Mouse (Mus musculus) MN1 (cell line): ENCODE results near the gene Eme2.
"Not testable (repeated sequence)": the region's sequence is repeated elsewhere in the genome, so short reads cannot be mapped to it uniquely, and the experiment has no call there.

Experiments
- DNase-seq: peaks from one replicate; pipeline ENCODE4 v3.0.0-alpha.2; 2016; ENCODE audit warnings: low spot score

The Eme2 gene

DNA sequence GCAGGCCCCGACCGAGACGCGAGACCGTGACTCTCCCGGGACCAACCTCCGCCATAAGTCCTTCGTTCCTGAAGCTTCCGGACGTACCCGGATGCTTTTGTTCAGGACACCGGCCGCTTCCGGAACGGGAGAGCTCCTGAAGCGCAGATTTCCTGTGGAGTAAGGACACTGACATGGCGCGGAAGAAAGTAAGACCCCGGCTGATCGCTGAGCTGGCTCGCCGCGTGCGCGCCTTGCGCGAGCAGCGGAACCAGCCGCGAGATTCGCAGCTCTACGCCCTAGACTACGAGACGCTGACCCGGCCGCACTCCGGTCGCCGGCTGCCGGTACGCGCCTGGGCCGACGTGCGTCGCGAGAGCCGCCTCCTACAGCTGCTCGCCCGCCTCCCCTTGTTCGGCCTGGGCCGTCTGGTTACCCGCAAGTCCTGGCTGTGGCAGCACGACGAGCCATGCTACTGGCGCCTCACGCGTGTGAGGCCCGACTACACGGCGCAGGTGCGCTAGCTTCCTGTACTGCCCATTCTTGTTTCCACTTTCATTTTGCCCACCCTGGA lies at the start of gene Eme2, which contains the start of gene Mrps34:
Eme2 (minus strand) TSS at position 93 of the 553 bp plus-strand sequence.
Mrps34 (plus strand) TSS at position 122 of the 553 bp plus-strand sequence.
- DNase-seq, result peak; percentile 93

DNA sequence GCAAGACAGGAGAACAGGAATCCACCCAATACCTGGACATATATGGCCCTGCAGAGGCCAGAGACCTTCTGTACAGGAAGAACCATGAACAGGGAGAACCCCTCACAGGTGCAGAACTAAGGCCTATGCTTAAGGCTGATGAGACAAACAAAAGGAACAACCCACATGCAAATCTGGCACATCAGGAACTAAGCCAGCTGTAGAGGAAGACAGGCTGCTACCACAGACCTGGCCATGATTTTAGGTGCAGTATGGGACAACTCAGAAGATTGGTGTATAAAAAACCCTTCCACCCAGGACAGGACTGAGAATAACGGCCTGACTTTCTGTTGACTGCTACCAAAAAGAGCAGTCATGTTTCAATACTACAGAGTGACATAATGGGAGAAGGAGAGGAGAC lies 48.7 kb upstream of the Eme2 start:
- DNase-seq, result not testable (repeated sequence)

DNA sequence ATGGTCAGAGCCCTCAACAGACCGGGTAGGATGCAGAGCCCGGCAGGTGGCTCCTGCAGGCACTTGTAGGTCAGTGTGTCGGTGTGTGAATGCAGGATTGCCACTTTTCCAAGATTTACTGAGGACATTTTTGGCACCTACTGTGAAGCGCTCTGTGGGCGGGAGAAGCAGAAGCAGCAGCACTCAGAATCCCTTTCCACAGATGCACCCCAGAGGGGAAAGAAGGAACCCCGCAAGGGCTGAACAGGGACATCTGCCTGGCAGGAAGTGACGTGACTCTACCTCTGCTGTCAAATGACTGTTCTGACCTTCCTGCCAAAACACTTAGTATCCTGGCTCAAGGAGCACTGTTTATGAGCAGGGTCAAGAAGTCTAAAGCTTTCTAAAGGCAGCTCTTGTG lies 48.1 kb upstream of the Eme2 start:
- DNase-seq, result no peak

DNA sequence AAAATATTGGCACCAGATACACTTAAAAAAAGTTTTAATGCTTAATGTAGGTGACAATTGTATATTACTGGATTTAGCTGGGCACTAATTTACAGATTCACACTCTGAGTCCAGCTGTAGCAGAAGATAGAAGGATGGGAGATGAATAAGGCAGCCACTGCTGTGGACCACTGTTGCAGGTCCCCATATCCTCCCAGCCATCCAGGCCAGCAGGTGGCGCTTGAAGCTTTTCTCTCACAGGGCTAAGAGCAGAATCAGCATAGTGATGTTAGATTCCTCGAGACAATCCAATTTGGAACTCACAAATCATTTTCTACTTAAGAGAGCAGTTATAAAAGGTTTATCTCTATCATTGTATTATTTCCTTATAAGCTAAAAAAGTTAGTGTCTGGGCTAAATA lies 47.6 kb upstream of the Eme2 start:
- peak; percentile 25 for DNase-seq

DNA sequence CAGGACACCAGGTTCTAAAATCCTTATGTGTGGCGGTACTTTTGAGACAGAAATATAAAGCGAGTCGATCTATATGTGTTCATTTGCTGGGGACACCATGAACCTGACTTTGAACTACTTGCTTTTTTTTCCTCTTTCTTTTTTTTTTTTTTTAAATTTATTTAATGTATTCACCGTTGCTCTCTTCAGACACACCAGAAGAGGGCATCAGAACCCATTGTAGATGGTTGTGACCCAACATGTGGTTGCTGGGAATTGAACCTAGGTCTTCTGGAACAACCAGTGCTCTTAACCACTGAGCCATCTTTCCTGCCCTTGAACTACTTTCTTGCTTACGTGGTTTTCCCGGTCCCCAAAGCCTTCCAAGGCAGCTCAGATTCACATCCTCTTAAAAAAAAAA lies 42.4 kb upstream of the Eme2 start:
- DNase-seq, result no peak

DNA sequence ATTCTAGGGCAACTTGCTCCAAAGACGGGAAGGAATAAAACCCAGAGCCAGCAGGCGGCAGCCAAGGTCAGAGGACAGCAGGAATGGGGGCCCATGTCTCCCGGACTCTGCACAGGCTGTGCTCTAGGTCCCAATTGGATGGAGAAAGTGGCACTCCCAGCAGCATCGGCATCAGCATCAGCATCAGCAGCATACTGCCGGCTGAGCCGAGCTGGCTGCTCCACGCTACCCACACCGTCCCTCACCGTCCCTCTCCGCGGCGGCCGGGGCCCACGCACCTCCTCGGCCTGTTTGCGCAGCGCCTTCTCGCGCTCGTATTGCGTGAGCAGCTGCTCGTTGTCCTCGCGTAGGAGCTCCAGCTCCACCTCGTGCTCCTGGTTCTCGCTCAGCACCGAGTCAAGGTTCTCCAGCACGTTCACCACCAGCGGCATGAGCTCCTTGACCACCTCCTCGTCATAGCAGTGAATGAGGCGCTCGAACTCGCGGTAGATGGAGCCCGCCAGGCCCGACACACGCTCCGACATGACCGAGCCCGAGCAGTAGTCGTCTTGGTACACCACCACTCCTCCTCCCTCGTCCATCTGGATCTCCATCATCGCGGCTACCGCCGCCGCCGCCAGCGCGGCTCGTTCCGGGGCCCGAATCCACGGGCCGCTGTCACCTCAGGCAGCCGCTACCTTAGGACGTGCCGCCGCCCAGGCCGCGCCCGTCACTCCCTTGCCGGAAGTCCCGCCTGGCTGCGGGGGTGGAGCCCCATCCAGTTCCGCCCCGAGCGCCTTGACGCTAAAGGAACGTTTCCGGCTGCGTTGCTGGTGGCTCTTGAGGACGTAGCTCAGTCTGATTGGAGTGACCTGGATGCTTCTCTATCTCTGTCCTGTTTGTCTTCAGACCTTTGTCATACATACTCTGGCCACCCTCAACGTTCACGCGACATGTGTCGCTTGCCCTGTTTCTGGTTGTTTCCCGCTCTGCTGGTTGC lies 41.7 kb upstream of the Eme2 start, which contains the start of gene Mapk8ip3:
Mapk8ip3 (minus strand) TSS at position 719 of the 979 bp plus-strand sequence.
- DNase-seq, result peak; percentile 96

DNA sequence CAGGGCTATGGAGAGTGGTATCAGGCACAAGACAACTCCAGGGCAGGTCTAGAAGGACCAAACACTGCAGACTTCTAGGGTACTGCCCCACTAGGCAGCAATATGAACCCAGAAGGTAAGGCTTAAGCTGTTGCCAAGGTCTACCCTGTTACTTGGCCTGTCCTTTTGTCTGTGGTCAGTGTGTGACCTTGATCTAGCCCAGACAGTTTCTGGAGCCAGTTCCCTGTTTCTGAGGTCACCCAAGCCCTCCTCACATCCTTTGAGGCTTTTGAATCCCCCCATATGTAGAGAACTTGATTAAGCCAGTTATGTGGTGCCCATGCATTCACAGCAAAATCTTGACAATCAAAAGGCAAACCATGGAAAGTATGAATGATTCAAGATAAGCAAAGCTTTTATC lies 40.8 kb upstream of the Eme2 start:
- no peak for DNase-seq

DNA sequence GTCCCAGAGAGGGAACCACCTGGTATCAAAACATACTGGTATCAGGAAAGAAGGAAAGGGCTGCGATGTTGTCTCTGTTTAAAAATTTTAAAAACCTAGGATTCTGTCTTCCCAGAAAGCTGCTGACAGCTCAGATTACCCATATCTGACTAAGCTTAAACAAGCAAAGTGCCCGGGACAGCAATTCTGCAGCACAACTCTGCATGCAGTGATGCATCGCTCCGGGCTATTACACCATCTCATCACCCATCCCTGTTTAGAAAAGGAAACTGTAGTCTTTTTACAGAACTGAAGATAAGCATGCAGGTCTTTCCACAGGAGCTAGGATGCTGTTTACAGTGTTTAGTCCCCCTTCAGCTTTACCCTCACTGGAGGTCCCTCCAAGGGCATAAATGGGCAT lies 40.0 kb upstream of the Eme2 start:
- DNase-seq, result peak; percentile 29

DNA sequence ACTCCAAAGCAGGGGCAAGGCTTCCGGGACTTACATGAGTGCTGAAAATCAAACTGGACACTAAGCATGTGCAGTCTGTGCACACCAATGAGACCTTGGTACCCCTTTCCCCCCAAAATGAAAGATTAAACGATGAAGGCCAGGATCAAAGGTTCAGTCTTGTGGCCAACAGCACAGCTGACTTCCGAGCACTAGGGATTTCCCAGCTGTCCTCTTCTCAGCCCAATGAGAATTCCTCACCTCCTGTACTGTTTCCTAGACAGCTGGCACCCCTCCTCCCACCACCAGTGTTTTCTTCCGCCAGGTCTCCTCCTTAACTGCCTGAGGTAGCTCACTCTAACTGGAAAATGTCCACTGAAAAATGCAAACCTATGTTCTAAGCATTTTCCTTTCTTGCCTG lies 38.3 kb upstream of the Eme2 start:
- no peak for DNase-seq

DNA sequence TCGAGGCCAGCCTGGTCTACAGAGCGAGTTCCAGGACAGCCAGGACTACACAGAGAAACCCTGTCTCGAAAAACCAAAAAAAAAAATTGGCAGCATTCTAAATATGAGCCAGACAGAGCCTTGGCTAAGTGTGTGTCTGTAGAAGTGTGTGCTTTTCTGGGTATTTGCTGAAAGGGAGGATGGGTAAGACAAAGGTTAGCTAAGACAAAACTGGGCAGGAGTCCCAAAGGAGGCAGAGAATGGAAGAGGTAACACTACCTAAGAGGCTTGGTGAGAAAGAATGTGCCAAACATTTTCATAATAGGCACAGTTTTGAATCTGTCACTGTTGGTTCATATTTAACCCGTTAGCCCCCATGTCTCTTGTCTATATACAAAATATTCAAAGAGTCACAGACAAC lies 37.5 kb upstream of the Eme2 start:
- no peak for DNase-seq

DNA sequence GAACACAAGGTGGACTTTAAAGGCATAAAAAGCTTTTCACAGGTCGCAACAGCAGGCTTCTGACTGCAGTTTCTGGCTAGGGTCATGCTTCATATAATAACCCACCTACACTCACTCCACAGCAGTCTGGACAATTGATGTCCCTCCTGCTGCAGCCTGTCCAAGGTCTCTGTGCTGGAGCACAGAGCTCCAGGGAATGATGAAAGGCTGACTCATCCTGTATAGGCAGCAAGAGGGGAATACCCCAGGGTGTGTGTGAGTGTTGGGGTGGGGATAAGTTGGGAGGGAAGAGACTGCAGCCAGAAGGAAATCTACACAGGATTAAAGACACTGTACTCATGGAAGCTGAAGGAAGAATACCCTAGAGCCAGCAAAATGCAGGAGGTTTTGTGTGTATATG lies 34.6 kb upstream of the Eme2 start:
- DNase-seq, result peak; percentile 68

DNA sequence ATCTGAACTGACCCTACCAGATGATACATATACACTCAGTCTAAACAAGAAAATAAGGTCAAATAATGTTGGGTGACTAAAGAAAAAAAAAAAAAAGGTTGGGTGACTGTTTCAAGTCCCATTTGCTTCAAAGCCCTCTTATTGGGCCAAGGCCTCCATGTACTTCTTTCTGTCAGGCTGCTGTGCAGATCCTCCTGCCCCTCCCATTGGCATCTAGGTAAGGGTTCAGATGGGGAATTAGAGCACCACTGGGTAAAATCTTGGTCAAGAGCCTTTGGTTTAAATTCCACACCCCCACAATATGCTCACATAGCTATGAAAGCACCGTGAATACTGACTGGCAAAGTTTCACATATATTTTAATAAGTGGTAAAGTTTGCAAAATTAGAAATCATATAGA lies 28.4 kb upstream of the Eme2 start:
- DNase-seq, result no peak

DNA sequence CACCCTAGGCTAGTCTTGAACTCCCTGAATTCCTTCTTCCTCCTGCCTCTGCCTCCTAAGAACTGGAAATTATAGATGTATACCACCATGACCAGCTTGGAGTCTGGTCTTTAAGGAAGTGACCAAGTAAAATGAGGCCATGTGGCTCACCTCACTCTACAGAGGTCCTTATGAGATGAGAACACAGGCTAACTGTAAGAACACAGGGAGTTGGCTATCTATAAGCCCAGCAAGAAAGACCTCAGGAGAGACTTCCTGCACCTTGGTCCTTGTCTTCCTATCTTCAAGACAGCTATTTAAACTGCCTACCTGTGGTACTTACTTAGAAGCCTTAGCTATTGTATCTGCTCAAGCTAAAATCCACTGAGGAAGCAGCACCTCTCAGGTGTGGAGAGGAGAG lies 19.1 kb upstream of the Eme2 start:
- no peak for DNase-seq

DNA sequence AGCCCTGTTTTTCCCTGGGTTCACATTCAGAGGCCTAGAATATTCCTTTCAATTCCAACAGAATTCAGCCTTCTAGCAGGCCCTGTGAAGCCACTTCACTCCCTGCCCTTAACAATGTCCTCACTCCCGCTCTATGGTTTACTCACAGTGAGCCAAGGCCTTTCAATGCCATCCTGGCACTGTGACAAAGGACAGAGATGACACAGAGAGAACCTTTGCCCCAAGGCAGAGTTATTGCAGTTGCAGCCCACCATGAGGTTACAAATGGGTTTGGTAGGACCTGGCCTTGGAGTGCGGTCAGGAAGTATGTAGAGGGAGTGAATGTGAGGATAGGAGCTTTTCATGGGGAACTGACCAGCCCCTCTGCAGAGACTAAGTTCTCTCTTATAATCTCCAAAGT lies 12.7 kb upstream of the Eme2 start:
- DNase-seq, result no peak

DNA sequence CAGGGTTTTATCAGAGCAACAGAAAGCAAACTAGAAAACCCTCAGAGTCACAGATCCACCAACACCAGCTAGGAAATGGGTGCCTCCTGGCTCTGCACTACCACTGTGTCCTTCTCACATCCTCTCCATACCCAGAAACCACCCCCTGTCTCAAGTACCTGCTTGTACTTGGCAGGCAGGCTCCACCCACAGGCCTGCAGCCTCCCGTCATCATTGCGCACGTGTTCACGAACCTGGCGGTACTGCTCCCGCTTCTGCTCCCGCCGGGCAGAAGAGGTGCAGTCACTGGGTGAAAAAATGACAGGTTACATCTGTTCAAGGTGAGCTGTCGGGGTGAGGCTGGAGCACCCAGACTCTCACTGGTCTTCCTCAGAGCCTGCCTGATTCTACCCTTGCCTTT lies 8.9 kb upstream of the Eme2 start:
- DNase-seq, result no peak

DNA sequence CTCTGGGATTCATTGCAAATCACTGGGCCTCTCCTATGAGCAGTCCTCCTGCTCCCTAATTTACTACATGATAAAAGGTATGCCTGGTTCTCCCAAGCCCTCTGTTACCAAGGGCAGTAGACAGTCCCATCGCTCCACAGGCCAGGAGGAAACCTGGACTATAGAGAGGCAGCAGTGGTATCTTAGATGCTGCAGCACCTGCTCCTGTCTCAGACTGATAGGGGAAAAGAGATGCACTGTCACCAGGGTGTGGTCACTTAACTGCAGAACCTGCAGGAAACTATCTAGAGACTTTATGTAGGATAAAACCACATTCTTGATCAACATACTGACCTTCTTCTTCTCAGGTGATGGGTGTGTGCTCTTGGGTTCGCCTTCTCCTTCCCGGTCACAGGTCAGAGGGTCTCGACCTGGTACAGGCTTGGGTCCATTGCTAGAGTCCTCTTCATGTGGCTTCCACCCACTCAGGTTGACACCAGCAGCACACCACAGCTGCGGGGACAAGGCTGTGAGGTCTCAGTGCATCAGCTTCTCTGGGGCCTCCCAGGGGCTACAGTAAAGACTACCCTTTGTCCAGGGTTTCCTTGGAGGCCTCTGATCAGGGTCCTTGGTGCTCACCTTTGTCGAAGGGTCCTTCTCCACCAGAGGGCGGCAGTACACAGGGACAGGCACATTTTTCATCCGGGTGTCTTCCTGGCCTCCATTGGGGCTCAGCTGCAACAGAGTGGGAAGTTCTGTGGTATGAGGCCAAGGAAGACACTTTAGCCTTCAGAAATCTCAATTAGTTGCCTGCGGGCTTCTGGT lies 8.0 kb upstream of the Eme2 start:
- peak; percentile 44 for DNase-seq

DNA sequence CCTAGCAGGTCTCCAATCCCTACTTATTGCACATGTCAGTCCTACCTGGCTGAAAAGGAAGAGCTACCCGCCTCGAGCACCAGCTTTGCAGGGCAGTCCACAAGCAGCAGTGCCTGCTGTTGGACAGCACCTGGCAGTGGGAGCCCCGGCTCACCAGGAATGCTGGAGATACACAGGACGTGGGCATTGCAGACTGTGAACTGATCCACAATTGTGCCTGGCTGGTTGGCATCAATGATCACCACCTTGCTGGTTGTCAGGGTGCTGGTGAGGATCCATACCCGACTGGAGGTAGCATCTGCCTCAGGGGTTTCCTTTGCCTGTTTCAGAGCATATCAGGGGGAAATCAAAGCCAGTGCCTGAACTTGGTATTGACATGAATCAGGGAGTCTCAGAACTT lies 7.2 kb upstream of the Eme2 start:
- no peak for DNase-seq

DNA sequence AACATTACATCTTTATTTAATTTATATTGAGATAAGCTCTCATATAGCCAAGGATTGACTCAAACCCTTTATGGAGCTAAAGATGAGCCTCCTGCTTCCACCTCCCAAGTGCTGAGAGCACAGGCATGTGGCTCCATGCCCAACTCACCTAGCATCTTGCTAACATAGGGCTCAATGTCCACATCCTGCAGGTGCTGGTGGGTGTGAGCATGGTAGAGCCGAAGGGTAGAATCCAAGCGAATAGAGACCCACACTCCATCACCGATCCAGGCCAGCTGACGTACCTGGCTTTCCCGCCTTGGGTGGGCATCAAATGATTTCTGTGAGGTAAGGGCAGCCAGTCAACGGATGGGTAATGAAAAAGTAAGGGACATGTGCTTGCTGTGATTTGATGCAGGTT lies 5.1 kb upstream of the Eme2 start:
- no peak for DNase-seq

DNA sequence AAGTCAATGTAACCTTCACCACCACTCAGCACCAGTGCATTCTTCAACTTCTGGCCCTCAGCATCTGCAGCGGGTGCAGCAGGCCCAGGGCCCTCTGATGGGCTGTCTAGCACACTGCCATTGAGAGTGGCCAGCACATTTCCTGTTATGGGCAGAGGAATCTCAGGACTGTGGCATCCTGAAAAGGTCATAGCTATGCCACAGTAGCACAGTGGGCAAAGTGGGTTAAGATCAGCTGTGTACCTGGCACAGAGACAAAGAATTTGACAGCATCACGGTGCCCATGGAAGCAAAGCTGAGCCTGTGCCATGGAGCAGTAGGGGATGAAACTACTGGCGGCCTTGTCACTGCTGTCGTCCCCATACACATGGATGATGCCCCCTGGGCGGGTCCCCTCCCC lies 4.3 kb upstream of the Eme2 start:
- no peak for DNase-seq

DNA sequence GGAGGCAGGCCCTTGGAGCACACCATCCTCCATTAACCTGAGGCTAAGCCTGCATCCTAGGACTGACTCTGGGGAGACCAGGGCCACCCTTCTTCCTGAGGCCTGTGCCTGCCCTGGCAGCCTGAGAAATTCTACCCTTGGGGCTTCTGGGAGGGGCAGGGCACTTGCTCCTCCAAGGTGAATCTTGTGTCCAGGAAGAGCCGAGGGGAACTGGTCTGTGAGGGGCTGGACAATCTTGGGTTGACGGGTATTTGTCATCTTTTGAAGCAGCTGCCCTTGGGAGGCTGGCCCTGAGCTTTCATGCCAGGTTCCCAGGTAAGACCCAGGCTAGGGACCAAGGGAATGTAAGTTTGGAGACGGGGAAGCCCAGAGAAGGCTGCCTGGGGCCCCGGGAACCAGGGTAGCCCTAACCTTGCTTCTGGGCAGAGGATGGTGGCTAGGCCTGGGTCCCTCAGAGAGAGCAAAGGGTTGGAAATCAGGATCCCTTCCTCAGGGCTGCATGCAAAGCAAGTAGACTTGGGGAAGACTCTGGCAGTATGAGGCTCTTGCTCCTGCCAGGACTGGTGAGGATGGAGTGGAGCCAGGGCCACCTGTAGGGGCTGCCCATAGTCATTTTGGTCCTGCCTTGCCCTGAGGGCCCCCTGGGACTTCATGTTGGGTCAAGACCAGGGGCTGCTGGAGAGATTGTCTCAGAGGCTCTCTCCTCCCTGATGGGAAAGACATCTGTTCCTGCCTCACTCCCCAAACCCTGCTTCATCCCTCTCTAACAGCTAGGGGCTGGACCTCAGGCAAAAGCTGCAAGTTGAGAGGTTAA lies 3.4 kb upstream of the Eme2 start:
- DNase-seq, result no peak

DNA sequence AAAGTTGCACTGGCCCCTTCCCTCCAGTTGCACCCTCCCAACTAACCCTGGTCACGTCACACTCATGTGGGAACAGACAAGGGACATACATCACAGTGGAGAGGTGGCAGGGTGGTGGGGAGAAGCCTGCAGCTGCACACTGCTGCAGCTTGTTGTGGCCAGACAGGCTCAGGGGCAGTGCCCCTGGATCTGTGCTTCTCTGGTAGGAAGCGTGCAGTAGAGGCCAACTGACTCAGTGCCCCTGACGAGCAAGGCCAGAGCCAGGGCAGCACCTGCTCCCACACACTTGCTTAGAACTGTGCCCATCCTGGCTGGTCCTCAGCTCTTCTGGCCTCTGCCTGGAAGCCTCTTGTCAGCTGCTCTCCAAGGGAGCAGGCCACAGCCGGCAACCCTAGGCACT lies 2.7 kb upstream of the Eme2 start:
- no peak for DNase-seq

DNA sequence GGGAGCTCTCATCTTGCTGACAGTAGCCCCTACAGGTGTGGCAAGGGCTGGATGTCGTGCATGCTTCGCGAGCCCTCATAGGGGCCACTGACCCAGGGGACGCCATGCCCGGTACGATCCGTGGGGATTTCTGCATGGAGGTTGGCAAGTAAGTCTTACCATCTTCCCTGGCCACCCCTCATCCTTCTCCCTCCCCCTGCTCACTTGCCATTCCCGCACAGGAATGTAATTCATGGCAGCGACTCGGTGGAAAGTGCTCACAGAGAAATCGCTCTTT lies 2.0 kb upstream of the Eme2 start:
- DNase-seq, result no peak
